Mouse (Mus musculus) 416B (cell line): Measurements from ENCODE around the gene Olfr39.
"Not testable (repeated sequence)": the region's sequence is repeated elsewhere in the genome, so short reads cannot be mapped to it uniquely, and the experiment has no call there.

Experiments used
- DNase-seq: peaks from one replicate; pipeline ENCODE4 v3.0.0; 2011; ENCODE audit warnings: low read depth

The Olfr39 gene

GRCm38 (mm10) chr9:20282051-20282450 is at the start of gene Olfr39:
Gene Olfr39 (plus strand): TSS chr9:20282351.
- DNase-seq = no peak

DNA sequence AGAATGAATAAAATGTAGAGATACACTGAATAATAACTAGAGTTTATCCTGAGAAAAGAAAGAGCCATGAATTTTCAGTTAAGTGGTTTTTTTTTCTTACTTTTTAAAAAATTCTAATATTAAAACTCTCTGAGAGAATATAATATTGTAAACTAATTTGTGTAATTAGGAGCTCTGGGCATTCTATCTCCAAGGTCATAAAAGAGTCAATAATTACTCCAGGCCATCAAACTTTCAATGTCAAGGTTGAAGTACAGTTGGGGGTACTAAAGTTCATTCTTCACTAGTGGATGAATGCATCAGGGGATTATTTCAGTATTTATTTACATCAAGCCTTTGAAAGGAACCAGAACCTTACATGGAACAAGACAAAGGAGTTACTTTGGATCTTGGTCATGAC is 45.3 kb upstream of the Olfr39 start, which contains the start of gene Olfr872:
TSS of gene Olfr872 (plus strand) at position 301 of the 400 bp plus-strand sequence.
- no peak for DNase-seq

DNA sequence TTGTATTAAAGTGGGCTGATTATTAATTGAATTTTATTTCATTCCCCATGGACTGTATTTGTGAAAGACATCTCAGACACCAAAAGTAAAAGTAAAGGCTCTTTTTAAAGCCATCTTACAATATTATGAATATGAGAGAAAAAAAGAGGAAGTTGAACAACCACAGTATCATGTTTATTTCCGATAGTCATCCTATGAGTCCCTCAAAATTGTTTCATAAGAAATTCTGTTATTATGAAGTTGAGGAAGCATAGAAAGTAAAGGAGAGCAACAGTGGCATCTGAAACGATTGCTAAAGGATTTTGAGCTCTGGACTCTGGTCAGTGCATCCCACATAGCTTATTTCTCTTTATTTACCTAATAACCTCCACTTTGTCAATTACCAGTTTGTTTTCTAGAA is 44.8 kb upstream of the Olfr39 start:
- DNase-seq = peak; percentile 59

DNA sequence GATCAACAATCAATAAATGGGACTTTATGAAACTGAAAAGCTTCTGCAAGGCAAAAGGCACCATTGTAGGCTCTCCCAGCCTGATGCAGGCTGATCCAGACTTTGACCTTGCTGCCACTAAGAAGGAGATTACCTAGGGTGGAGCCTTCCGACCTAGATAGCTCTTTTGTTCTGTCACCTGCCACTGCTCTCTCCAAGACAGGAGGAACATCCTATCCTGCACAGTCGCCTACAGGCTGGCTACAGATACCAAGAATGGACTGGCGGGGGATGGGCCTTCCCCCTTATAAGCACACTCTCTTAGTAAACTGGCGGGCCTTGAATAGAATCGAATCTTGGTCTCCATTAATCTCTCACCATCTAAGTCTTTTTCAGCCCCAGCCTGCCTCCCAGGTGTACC is 13.4 kb downstream of the Olfr39 start:
- not testable (repeated sequence) for DNase-seq

- DNase-seq = no peak
Measured at GRCm38 (mm10) chr9:20298232-20298631, 16.1 kb downstream of the Olfr39 start, which contains the start of gene Olfr873. Gene Olfr873 (plus strand): TSS chr9:20298532.

GRCm38 (mm10) chr9:20335994-20336393 is 53.8 kb downstream of the Olfr39 start, which contains the start of gene Olfr18:
Gene Olfr18 (minus strand): TSS chr9:20336094.
- no peak for DNase-seq
